Mouse (Mus musculus): ENCODE measurements at regions not wholly inside any gene's neighbourhood (a gene's known extent, or its start where the extent isn't known, plus 50 kb on each side); places are given as distances from the start of the nearest gene placed in this dataset.

DNA sequence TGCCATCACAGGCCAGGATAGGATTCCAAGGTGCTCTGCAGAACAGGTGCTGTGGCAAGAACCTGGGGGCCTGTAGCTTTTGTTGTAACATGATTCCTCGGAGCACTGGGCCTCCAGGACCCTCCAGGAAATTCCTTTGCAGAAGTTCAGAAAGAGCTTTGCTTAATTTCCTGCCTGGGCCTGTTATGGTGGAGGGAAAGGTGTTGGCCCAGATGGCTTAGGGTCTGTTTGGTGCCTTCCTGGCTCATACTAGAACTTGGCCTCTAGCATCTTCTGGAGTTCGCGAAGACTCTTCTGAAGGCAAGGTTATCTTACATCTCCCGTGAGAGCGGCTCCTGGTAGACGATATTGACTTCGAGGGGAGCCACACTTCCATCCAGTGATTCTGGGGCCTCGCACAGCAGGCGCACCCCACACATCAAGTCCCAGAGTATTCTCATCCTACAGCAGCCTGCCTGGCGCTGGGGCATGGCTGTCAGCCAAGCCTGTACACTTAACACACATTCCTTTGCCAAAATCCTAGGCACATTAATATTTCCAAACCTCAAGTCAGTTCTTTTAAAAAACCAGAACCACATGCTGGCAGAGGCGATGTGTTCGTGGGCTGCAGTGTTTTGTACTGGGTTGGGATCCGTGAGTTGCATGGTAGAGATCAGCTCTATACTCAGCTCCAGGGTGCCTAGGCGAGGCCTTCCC, 54.5 kb upstream of the Cxcl14 start:
- peak; percentile 58 to 78 for DNase-seq (ENCODE audit: low spot score in 2 of 2)

DNA sequence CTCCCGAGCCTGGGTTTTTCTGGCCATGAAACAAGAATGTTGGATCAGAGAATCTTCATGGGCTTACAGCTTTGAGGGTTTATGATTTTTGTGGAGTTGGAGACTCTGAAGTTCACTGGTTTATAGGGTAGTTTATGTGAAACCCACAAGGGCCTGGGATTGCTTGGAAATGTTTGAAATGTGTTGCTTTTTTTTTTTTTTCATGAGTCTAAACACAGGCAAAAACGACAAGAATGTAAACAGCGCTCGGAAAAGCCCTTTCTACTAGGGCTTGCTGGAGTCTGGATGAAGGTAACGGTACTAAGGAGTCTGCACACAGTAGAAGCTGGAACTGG, 55.0 kb upstream of the Cxcl14 start:
- DNase-seq (ENCODE audit: low spot score in 2 of 2), result no peak

DNA sequence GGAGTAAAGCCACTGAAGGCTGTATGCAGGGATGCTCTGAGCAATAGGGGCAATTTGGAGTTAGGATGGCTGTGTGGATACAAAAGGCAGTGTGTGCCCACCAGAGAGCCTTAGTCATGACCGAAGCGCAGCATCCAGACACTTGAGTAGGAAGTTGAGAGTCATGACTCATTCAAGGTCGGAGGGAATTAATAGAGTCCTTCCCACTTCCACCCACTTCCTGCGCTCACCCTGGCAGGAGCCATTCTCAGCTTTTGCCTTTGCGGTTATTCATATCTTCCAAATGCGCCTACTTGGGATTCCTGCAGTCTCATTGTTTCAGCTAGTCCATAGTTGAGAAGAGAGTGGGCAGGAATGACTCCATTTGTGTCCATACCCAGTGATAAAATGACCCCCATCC, 56.1 kb upstream of the Cxcl14 start:
- peak; percentile 46 to 64 for DNase-seq (ENCODE audit: low spot score in 2 of 2)

DNA sequence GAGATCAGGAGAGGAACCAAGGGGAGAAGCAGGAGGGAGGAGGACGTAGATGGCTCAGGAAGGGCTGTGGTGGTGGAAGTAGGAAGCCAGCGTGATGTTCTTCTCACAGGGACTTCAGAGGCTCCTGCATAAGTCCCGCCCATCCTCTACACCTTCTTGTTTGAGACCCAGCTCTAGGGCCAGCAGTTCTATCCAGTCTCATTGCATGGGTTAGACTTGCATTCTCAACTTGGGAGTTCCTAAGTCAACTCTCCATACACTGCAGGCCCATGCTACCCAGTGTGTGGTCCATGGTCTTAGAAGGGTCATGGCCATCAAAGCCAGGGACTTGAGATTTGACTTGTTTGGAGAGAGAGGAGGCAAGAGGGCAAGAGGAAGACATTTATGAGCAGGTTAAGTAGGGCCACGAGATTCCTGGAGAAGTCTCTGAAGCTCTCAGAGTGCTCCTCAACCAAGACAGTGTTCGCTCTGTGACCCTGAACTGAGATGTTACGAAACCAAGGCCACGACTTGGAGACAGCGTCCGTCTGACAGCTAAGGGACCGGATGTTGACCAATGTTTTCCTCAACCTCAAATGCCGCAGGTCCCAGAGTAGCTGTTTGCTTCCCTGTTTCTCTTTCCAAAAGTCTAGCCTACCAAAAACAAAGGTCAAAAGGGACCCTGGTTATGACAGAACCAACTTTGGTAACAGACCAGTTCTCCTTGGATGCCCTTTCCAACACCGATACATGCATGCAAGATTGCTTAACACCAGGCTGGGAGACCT, 56.7 kb upstream of the Cxcl14 start:
- no peak for DNase-seq (ENCODE audit: low spot score in 2 of 2)

DNA sequence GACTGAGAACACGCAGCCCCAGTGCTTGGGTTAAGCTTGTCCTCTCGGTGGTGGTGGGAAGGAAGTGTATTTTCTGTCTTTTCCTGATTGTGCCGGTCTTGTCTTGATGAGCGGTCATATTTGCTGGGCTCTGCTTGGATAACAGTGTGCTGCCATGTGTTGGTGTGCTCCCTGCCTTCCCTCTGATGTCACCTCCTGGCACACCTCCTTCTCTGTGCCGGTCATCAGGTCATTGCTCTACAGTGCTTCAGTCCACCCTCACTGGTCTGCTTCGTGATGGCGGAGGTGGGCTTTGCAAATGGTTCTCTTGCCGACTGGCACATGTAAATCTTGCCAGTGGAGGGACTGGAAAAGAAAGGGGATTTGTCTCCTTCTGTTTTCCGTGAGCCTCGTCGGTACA, 57.6 kb upstream of the Cxcl14 start:
- no peak for DNase-seq (ENCODE audit: low spot score in 2 of 2)

DNA sequence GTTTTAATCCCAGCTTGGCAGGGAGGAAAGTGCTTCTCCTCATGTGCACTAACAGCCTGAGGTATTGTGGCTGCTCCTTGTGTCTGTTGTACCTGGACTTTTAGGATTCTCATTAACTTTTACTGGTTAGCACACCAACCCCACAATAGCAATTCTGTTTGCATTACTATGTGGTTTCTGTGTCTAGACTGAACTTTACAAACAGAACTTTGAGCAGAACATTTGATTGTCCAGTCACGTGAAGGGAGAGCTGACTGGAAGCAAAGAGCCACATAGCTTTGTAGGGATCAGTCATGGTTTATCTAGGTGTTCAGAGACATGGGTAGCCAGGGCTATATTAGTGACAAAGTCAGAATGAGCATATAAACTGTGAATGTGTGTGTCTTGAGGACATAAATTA, 58.3 kb upstream of the Cxcl14 start:
- DNase-seq (ENCODE audit: low spot score in 2 of 2), result no peak

DNA sequence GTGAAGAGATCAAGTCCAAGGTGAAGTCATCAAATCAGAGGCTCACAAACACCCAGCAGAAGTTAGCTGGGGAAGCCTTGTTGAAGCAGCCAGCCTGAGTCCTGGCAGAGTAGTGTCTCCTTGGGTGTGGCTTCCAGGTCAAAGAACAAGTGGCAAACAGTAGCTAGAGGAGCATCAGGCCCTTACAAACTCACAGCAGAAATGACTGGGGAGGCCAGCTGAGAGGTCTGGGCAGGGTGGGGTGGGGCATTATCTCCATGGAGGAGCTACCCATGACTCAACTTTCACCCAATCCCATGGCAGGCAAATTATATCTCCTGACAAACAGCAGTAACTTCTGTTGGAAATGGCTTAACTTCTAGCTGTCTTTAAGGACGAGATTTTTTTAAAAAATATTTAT, 60.6 kb upstream of the Cxcl14 start:
- no peak for DNase-seq (ENCODE audit: low spot score in 2 of 2)

DNA sequence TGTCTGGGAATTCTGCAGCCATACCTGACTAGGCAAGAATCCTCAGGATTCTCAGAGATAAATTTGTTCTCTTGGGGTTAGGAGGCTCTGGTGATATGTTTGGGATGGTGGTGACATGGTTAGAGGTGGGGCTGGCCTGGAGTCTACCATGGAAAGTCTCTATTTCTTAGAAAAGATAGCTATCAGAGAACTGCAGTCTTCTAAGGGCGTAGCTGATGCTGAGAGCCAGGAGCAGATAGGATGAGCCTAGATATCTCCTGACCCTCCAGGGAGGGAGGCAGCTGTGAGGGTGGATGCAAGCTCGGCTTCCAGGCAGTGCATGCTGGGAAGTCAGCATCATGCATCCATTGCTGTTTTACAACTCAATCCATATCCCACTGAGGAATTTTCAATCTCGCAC, 61.6 kb upstream of the Cxcl14 start:
- no peak for DNase-seq (ENCODE audit: low spot score in 2 of 2)

DNA sequence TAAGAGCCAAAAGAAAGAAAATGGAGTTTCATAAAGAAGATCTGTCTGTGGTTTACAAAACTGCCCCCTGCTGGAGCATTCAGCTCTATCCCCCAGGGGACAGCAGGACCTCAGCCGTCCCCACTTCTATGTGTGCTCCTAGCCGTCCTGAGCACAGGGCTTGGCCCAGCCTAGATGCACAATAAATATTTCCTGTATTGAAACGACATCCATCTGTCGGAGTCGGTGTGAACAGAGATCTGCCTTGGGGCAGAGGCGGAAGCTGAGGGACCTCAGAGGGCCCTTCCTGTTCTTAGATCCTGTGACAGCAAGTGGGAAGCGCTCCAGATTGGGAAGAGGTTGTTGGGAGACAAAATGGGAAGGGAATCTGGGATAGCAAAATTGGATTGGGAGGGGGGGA, 62.5 kb upstream of the Cxcl14 start:
- DNase-seq (ENCODE audit: low spot score in 2 of 2), result no peak

DNA sequence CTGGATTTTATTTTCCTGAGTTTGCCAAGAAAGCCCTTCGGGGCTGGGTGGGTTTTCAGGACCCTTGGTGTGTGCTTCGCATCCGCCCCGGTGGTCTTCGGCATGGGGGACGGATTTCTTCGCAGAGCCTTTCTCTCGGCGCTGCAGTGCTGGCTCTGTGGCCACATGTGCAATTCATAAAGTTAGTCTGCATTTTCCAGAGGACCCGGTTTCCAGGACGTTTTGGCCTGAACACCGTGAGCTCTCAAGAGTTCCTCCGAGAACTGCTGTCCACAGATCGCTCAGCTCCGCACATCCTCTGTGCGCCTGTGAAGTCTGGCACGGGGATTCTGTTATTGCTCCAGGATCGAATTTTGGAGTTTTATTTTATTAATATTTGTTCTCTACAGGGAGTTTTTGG, 63.2 kb upstream of the Cxcl14 start:
- no peak for DNase-seq (ENCODE audit: low spot score in 2 of 2)

DNA sequence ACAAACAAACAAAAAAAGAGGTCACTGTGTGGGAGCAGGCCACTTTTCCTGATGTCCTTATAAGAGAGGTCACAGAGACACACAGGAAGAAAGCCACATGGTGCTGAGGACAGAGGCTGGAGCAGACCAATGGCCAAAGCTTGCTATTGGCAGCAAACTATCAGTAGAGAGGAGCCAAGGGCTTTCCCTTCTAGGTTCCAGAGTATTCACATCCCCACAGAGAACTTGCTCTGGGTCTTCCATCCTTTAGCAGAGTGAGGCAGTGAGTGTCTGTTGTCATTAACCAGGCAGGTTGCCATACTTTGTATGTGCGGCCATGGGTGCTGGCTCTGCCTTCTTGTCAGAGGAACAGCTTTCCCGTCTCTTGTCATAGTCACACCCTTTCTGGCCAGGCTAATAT, 64.5 kb upstream of the Cxcl14 start:
- no peak for DNase-seq (ENCODE audit: low spot score in 2 of 2)

DNA sequence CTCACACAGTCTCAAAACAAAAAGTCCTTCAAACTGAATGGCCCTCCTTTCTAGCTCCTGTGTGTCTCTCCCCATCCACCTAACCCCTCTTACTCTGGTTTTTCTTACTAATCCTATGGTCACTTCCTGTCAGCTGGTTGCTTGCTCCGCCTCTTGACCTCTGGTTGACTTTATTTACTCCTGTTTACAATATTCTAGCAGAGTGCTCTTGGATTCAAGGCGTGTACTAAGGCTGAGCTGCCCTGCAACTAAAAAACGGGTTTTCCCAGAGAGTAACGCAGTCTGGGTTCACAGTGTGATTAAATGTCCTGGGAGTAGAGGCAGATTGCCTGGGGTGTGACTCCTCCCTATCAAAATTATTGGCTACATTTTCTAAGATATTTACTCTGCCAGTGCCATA, 64.2 kb upstream of the Gm3045 start:
- DNase-seq (ENCODE audit: low spot score in 2 of 2), result no peak

DNA sequence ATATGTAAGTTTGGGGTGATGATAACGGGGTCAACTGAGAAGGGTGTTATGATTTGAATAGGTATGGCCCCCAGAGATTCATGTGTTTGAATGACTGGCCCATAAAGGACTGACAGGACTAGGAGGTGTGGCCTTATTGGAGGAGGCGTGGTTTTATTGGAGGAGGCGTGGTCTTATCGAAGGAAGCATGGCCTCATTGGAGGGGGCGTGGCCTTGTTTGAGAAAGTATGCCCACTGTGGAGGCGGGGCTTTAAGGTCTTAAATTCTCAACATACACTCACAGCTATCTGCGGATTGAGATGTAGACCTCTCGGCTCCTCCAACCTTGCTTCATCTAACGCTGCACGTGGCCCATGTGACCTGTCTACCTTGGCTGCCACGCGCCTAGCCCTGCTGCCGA, 63.7 kb upstream of the Gm3045 start:
- no peak for DNase-seq (ENCODE audit: low spot score in 2 of 2)

DNA sequence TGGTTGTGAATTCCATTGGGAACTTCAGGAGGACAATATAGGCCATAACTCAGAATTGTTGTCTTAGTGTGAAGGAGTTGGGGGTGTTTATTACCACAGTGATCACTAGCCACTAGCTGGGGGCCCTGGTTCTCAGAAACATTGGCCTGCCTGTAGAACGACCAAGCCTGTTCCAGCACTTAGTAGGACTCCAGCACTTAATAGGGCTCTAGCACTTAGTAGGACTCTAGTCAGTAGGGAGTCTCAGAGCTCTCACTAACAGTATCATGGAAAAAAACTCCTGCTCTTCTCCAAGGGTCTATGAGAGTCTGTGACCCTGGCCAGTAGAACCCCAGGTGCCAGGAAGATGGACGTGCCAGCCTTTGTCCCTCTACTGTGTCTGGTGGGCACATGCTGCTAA, 56.8 kb upstream of the Gm3045 start:
- DNase-seq (ENCODE audit: low spot score in 2 of 2), result no peak

DNA sequence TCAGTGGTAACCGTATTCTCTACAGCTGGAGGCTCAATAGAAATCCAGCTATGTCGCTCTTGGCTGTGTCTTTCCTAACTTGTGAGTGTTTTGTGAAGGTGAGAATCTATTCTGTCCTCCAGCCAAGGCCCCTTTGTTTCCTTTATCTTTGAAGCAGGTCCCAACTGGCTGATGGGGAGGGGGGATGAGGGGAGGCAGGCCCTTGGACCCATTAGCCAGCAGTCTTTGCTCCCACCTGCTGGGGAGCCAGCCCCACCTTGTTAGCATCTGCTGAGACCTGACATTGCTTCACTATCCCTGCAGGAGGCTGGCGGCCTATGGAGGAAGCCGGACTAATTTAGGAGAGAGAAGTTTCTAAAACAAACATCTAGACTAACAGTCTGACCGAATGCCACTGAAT, 55.0 kb upstream of the Gm3045 start:
- DNase-seq (ENCODE audit: low spot score in 2 of 2), result no peak

DNA sequence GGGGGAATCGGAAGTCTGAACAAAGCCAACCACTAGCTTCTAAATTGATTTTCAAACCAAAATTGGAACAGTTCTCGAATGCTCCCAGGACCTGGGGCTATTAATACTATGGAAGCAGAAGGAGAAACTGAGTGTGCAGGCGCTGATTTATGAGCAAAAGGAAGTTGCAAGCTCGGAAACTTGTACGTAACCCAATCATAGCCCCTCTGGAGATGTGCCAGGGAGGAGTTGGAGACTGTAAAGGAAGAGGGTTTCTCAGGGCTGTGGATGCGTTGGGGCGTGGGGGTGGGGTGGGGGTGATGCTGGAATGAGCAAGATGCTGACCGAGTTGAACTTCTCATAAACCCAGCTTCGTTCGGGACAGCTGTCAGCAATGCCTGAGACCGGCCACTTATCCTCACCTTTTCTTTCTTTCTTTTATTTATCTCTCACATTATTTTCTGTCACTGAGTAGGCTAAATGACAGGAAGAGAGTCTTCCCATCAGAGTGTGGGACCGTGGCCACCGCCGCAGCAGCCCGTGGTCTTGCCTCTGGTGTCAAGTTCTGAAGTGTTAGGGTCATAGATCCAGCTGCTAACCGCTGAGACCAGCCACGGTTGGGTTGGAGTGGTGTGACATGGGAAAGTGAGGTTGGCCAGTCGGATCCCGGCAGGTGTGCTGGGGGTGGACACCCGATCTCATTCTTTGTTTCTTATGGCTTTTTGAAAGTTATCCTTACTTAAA, 54.2 kb upstream of the Gm3045 start:
- no peak for DNase-seq (ENCODE audit: low spot score in 2 of 2)

DNA sequence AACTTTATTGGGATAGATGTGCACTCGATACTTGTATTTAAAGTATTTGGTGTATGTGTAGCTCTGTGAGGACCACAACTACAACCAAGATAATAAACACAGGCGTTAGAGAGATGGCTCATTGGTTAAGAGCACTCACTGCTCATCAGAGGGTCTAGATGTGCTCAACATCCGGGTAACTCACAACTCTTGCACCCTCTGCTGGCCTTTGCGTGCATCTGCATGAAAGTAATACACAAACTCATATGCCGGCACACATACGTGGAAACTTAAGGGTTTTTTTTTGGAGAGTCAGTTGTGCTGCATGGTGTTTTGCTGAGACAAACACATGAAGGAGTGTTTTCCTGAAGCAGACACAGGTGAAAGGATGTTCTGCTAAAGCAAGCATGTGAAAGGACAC, 53.7 kb upstream of the Gm3045 start:
- DNase-seq (ENCODE audit: low spot score in 2 of 2), result no peak
